Mouse (Mus musculus) cerebellum, adult 11 months (tissue): ENCODE data around the gene Alpl.

Experiments used
- DNase-seq: peaks from one replicate; pipeline ENCODE4 v3.0.0; 2022

The Alpl gene

GRCm38 (mm10) chr4:137795611-137796557, at the start of gene Alpl:
TSS of gene Alpl (minus strand) at chr4:137796384.
- peak; percentile 50 for DNase-seq

GRCm38 (mm10) chr4:137844656-137845055, 48.5 kb upstream of the Alpl start:
- peak; percentile 75 for DNase-seq

- no peak for DNase-seq
Observed at GRCm38 (mm10) chr4:137839452-137839851, 43.3 kb upstream of the Alpl start.

GRCm38 (mm10) chr4:137838791-137839190, 42.6 kb upstream of the Alpl start:
- no peak for DNase-seq

GRCm38 (mm10) chr4:137837792-137838191, 41.6 kb upstream of the Alpl start:
- no peak for DNase-seq

- no peak for DNase-seq
Observed at GRCm38 (mm10) chr4:137836741-137837140, 40.6 kb upstream of the Alpl start.

- DNase-seq: peak; percentile 86
Observed at GRCm38 (mm10) chr4:137835624-137836337, 39.6 kb upstream of the Alpl start.

- DNase-seq: no peak
Observed at GRCm38 (mm10) chr4:137831598-137831997, 35.4 kb upstream of the Alpl start.

- DNase-seq: no peak
Observed at GRCm38 (mm10) chr4:137830380-137830779, 34.2 kb upstream of the Alpl start.

GRCm38 (mm10) chr4:137824881-137825280, 28.7 kb upstream of the Alpl start:
- DNase-seq: no peak

- no peak for DNase-seq
Observed at GRCm38 (mm10) chr4:137823542-137823941, 27.4 kb upstream of the Alpl start.

GRCm38 (mm10) chr4:137822537-137822936, 26.4 kb upstream of the Alpl start:
- no peak for DNase-seq

- no peak for DNase-seq
Observed at GRCm38 (mm10) chr4:137820721-137821120, 24.5 kb upstream of the Alpl start.

GRCm38 (mm10) chr4:137819487-137819886, 23.3 kb upstream of the Alpl start:
- no peak for DNase-seq

GRCm38 (mm10) chr4:137818341-137818740, 22.2 kb upstream of the Alpl start:
- no peak for DNase-seq

- no peak for DNase-seq
Observed at GRCm38 (mm10) chr4:137816216-137816615, 20.0 kb upstream of the Alpl start.

- no peak for DNase-seq
Observed at GRCm38 (mm10) chr4:137815473-137815872, 19.3 kb upstream of the Alpl start.

GRCm38 (mm10) chr4:137814140-137814539, 18.0 kb upstream of the Alpl start:
- no peak for DNase-seq

- no peak for DNase-seq
Observed at GRCm38 (mm10) chr4:137812946-137813708, 16.9 kb upstream of the Alpl start.

- no peak for DNase-seq
Observed at GRCm38 (mm10) chr4:137809999-137810398, 13.8 kb upstream of the Alpl start.

GRCm38 (mm10) chr4:137807301-137807851, 11.2 kb upstream of the Alpl start:
- no peak for DNase-seq

GRCm38 (mm10) chr4:137801196-137801595, 5.0 kb upstream of the Alpl start:
- DNase-seq: no peak

- DNase-seq: no peak
Observed at GRCm38 (mm10) chr4:137800324-137800723, 4.1 kb upstream of the Alpl start.
